Comparison of ENCODE assay signal across 7 mouse cellular contexts in genomic region chr9:72665517-72665916, GRCm38 (mm10). TPM values are rescaled to one million over a fixed set of nuclear protein-coding genes. Genes with fewer than 3 reads are reported as not detected.
DNase-seq lines count a peak whose midpoint lies in the region; ATAC-seq and TF ChIP-seq lines count a peak whose summit lies in the region.

No protein-coding gene starts in this region.

- DNase-seq in 3T3-L1 (ENCODE audit: low read depth, low spot score) (peak; percentile 38), ES-CJ7 (ENCODE audit: low read depth, low spot score) (peak; percentile 75)
- no peak for DNase-seq in liver, postnatal 0 days
- DNase-seq in left cerebral cortex, adult 8-10 months (ENCODE audit: low spot score in 2 of 2): no peak
- no peak for DNase-seq in frontal cortex, postnatal 36 days (ENCODE audit: low spot score in 2 of 2)
- DNase-seq in layer of hippocampus, adult 18-20 months (ENCODE audit: low spot score in 2 of 2): no peak

- 41% methylated on average over 7 of the region's 7 CpGs for WGBS in heart, embryonic 16.5 days
- WGBS in liver, postnatal 0 days (ENCODE audit: insufficient replicate concordance): 64% methylated on average over 7 of the region's 7 CpGs

- peaks cover 42% of the 10 kb centered on the region for H3K4me1 ChIP-seq in heart, embryonic 16.5 days (ENCODE audit: control insufficient read depth, insufficient read depth, low read length)
- H3K4me1 ChIP-seq in liver, postnatal 0 days (ENCODE audit: insufficient read depth): peaks cover 19% of the 10 kb centered on the region

- TF ChIP-seq CTCF in liver, postnatal 0 days (IDR thresholded peaks at IDR 0.05; ENCODE audit: low read depth): no peak

- no peak for TF ChIP-seq EP300 in liver, postnatal 0 days (IDR thresholded peaks at IDR 0.05; ENCODE audit: low read depth)

- peak overlapping the region; percentile 90 for H3K4me2 ChIP-seq in heart, embryonic 16.5 days (ENCODE audit: low read depth, low read length)
- 0 out of 2 replicates have a peak overlapping the region, but pooled peaks have one; percentile 79 for H3K4me2 ChIP-seq in liver, postnatal 0 days (ENCODE audit: low read depth, low read length)

- no peak for ATAC-seq in heart, embryonic 16.5 days (replicated peaks; ENCODE audit: extremely low read depth, insufficient read depth, low FRiP score)
- no peak for ATAC-seq in liver, postnatal 0 days

- H3K4me3 ChIP-seq in heart, embryonic 16.5 days (ENCODE audit: low read length): peak overlapping the region; percentile 70
- H3K4me3 ChIP-seq in liver, postnatal 0 days (ENCODE audit: low read depth, low read length): no peak overlapping the region

- H3K9ac ChIP-seq in heart, embryonic 16.5 days (ENCODE audit: low read length): no peak overlapping the region; the same call in 1 of the 2 replicates
- H3K9ac ChIP-seq in liver, postnatal 0 days (replicated peaks): no peak overlapping the region

- H3K9me3 ChIP-seq in heart, embryonic 16.5 days (replicated peaks; ENCODE audit: control insufficient read depth, low read length): no peaks in the 10 kb centered on the region
- H3K9me3 ChIP-seq in liver, postnatal 0 days (ENCODE audit: low read length): no peaks in the 10 kb centered on the region

- peaks cover 32% of the 10 kb centered on the region for H3K36me3 ChIP-seq in heart, embryonic 16.5 days (ENCODE audit: control insufficient read depth, insufficient read depth)
- H3K36me3 ChIP-seq in liver, postnatal 0 days (replicated peaks; ENCODE audit: insufficient read depth, low read length): peaks cover 30% of the 10 kb centered on the region

- H3K27ac ChIP-seq in heart, embryonic 16.5 days (ENCODE audit: low read length): no peak overlapping the region; the same call in 1 of the 2 replicates
- H3K27ac ChIP-seq in liver, postnatal 0 days (ENCODE audit: low read depth): peak overlapping the region; percentile 37; the same call in 1 of the 2 replicates

- H3K27me3 ChIP-seq in heart, embryonic 16.5 days (ENCODE audit: control insufficient read depth, insufficient read depth, low read length): no peaks in the 10 kb centered on the region
- no peaks in the 10 kb centered on the region for H3K27me3 ChIP-seq in liver, postnatal 0 days (ENCODE audit: insufficient read depth, low read length)

RNA-seq across cellular contexts. Expression of gene Nedd4, which starts 3.4 kb away (rescaled TPM):
- 428 and 482 TPM in 2 replicates for polyA plus RNA-seq in heart, embryonic 16.5 days (2015; fragmentation: Nextera tagmentation; extraction: Ambion mirVana)
- 56.7 and 70.3 TPM in 2 replicates for polyA plus RNA-seq in liver, postnatal 0 days (2015; fragmentation: Nextera tagmentation; extraction: Ambion mirVana)
- 100 to 1,000 TPM; 276 to 301 (median 288) TPM for total RNA-seq in left cerebral cortex, adult 8-10 months (2022)
- 100 to 1,000 TPM; 283 to 296 TPM for total RNA-seq in layer of hippocampus, adult 18-20 months (2021)

Comparison
In these comparisons a context has a peak if more than half of its experiments do, and no peak if none do; other contexts are left out.
1. DNase-seq: peak in 3T3-L1 (single experiment) and ES-CJ7 (single experiment); none in liver, postnatal 0 days (single experiment), left cerebral cortex, adult 8-10 months (0 of 2), frontal cortex, postnatal 36 days (0 of 2) and layer of hippocampus, adult 18-20 months (0 of 2).